Mouse (Mus musculus) limb, embryonic 12.5 days (tissue): Measurements from ENCODE around the gene Ppp3r2. TPM values are rescaled to one million over a fixed set of nuclear protein-coding genes. Genes with fewer than 3 reads are reported as not detected.

ENCODE experiments used
- ATAC-seq: fragments of 200-750 bp; cut with Nextera tagmentation; 2 replicates; pipeline ENCODE4 v1.8.0; 2017; ENCODE audit warnings: low read depth, moderate TSS enrichment; ENCODE audit not compliant: insufficient number of reproducible peaks, insufficient read depth, low FRiP score, low TSS enrichment
- H3K27ac ChIP-seq: fragments of 300-500 bp; sonication (generic); 2 replicates; pipeline ENCODE4 v1.5.1; 2016; ENCODE audit warnings: mild to moderate bottlenecking, moderate library complexity
- H3K27me3 ChIP-seq: fragments of 300-500 bp; sonication (generic); 2 replicates; pipeline ENCODE4 v1.6.1; 2016; ENCODE audit warnings: mild to moderate bottlenecking, moderate library complexity
- H3K36me3 ChIP-seq: fragments of 300-500 bp; sonication (generic); 2 replicates; pipeline ENCODE4 v1.6.1; 2016; ENCODE audit warnings: mild to moderate bottlenecking, moderate library complexity
- H3K4me1 ChIP-seq: fragments of 300-500 bp; sonication (generic); replicated peaks from 2 replicates; pipeline ENCODE4 v1.6.1; 2016
- H3K4me2 ChIP-seq: fragments of 300-500 bp; sonication (generic); 2 replicates; pipeline ENCODE4 v1.6.1; 2016; ENCODE audit warnings: mild to moderate bottlenecking, moderate library complexity
- H3K4me3 ChIP-seq: fragments of 300-500 bp; sonication (generic); replicated peaks from 2 replicates; pipeline ENCODE4 v1.5.1; 2016; ENCODE audit warnings: mild to moderate bottlenecking
- H3K9ac ChIP-seq: fragments of 300-500 bp; sonication (generic); replicated peaks from 2 replicates; pipeline ENCODE4 v1.6.1; 2016; ENCODE audit warnings: mild to moderate bottlenecking, moderate library complexity
- H3K9me3 ChIP-seq: fragments of 300-500 bp; sonication (generic); 2 replicates; pipeline ENCODE4 v1.6.1; 2016; ENCODE audit warnings: mild to moderate bottlenecking, moderate library complexity
- WGBS: fragments of 180-500 bp; shearing (Covaris S2); methylation state at CpG from one replicate; pipeline ENCODE4 v1.1.7; 2016; 5-methylcytosine and 5-hydroxymethylcytosine counted together
- polyA plus RNA-seq: library from polyadenylated mRNA; unstranded; fragments of >200 nt; fragmentation: Nextera tagmentation; extraction: Ambion mirVana; gene quantifications from 2 replicates; pipeline ENCODE4 v1.2.1, GENCODE M21; 2016

Ppp3r2 gene
- 0.11 and 0.12 TPM in 2 replicates for polyA plus RNA-seq

- no peaks in the 10 kb centered on the region for H3K36me3 ChIP-seq
- H3K4me3 ChIP-seq = no peak within 1 kb of the TSS
- H3K27me3 ChIP-seq = no peaks in the 10 kb centered on the region
- WGBS = 86% methylated on average over 13 of the region's 13 CpGs
- no peak within 1 kb of the TSS for H3K9ac ChIP-seq
- no peak within 1 kb of the TSS for H3K27ac ChIP-seq
- H3K9me3 ChIP-seq = no peaks in the 10 kb centered on the region
- no peaks in the 10 kb centered on the region for H3K4me1 ChIP-seq
- no peak for ATAC-seq
- no peak within 1 kb of the TSS for H3K4me2 ChIP-seq
Measured at GRCm38 (mm10) chr4:49681812-49682211, at the start of gene Ppp3r2. Ppp3r2 (minus strand) TSS chr4:49682024.

DNA sequence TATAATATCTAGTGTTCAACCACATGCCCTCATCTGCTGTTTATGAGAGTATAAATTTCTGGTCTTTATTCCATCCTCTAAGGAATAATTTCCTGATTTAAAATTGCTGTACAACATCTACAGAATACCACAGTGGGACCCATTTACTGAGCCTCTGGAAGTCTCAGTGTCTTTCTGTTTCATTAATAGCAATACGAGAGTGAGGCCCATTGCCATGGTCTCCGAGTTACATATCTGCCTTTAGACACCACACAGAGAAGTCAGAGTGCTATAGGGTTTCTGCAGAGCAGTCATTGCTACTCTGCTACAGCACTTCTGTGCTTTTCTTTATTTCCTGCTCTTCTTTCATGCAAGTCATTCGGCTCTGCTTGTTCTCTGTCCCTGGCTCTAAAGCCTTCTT lies 47.5 kb upstream of the Ppp3r2 start:
- H3K4me3 ChIP-seq = no peak overlapping the region
- no peaks in the 10 kb centered on the region for H3K9me3 ChIP-seq
- H3K4me1 ChIP-seq = no peaks in the 10 kb centered on the region
- 79% methylated on average over 3 of the region's 3 CpGs for WGBS
- H3K9ac ChIP-seq = no peak overlapping the region
- no peaks in the 10 kb centered on the region for H3K36me3 ChIP-seq
- H3K4me2 ChIP-seq = no peak overlapping the region
- H3K27me3 ChIP-seq = no peaks in the 10 kb centered on the region
- ATAC-seq = no peak
- no peak overlapping the region for H3K27ac ChIP-seq

GRCm38 (mm10) chr4:49723908-49724307 lies 42.1 kb upstream of the Ppp3r2 start:
- H3K36me3 ChIP-seq = no peaks in the 10 kb centered on the region
- no peaks in the 10 kb centered on the region for H3K27me3 ChIP-seq
- H3K27ac ChIP-seq = no peak overlapping the region
- WGBS = 92% methylated on average over 2 of the region's 2 CpGs
- H3K4me1 ChIP-seq = no peaks in the 10 kb centered on the region
- no peak overlapping the region for H3K4me3 ChIP-seq
- no peak overlapping the region for H3K9ac ChIP-seq
- no peak overlapping the region for H3K4me2 ChIP-seq
- no peak for ATAC-seq
- no peaks in the 10 kb centered on the region for H3K9me3 ChIP-seq

DNA sequence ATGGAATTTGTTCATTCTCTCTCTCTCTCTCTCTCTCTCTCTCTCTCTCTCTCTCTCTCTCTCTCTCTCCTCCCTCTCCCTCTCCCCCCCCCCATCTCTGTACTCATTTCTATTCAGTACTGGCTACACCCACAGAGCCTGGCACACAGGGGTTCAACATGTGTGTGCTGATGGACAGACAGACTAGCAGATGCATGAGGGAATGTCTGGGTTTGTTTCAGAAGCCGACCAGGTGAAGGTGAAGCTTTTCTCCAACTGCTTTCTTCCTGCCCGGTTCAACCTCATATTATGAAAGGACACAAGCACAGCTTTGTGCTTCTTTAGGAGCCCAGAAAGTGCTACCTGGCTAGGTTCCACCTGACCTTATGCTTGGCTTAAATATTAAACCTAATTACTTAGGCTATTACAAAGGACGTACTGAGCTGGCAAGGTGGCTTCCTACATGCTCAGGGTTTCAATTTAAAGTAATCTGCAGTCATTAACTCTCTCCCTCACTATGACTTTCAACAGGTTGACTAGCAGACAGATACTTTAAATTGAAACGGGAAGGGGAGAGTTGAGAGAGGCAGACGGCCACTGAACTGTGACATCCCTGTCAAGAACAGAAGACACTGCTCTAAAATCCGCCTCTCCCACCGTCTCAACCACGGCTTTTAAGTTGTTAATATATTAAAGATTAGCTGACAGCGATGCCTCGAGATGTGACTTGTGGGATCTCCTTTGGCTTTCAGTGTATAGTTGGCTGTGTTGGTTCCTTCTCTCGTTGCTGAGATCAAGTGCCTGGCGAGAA lies 9.8 kb upstream of the Ppp3r2 start:
- peaks cover 7% of the 10 kb centered on the region; the same call in 1 of the 2 replicates for H3K4me1 ChIP-seq
- no peaks in the 10 kb centered on the region for H3K36me3 ChIP-seq
- WGBS = 72% methylated on average over 12 of the region's 12 CpGs
- no peak for ATAC-seq
- H3K27me3 ChIP-seq = no peaks in the 10 kb centered on the region
- H3K9me3 ChIP-seq = no peaks in the 10 kb centered on the region
- no peak overlapping the region for H3K9ac ChIP-seq
- no peak overlapping the region for H3K27ac ChIP-seq
- no peak overlapping the region for H3K4me2 ChIP-seq
- H3K4me3 ChIP-seq = no peak overlapping the region

- 22% methylated on average over 9 of the region's 9 CpGs for WGBS
- peaks cover 7% of the 10 kb centered on the region; the same call in 1 of the 2 replicates for H3K4me1 ChIP-seq
- H3K27ac ChIP-seq = no peak overlapping the region
- H3K4me3 ChIP-seq = no peak overlapping the region
- no peaks in the 10 kb centered on the region for H3K9me3 ChIP-seq
- H3K27me3 ChIP-seq = no peaks in the 10 kb centered on the region
- no peak overlapping the region for H3K9ac ChIP-seq
- ATAC-seq = peak; percentile 52; the same call in 1 of the 2 replicates
- no peak overlapping the region for H3K4me2 ChIP-seq
- H3K36me3 ChIP-seq = no peaks in the 10 kb centered on the region
Measured at GRCm38 (mm10) chr4:49688594-49689288, 6.9 kb upstream of the Ppp3r2 start.

GRCm38 (mm10) chr4:49680171-49680875 lies 1.5 kb downstream of the Ppp3r2 start:
- no peak for ATAC-seq
- H3K4me1 ChIP-seq = no peaks in the 10 kb centered on the region
- 88% methylated on average over 11 of the region's 11 CpGs for WGBS

DNA sequence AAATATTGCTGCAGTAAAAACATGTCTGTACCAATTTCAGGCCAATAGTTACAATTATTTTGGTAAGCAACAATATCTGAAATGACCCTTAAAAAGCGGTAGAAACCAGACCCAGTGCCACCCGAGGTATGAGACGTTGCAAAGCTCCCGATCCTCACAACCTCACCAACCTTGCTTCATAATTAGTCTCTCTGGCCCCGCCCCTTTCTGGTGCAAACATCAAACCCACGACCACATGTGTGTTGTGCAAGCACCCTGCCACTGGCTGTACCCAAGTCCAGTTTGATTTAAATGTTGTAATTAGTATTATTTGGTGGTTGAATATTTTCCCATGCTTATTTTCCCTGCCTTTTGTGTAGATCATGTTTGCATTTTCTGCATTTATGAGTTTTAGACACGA lies 5.0 kb downstream of the Ppp3r2 start:
- Histone ChIP-seq H3K27me3 (no peaks in the 10 kb centered on the region), H3K4me3 (no peak overlapping the region), H3K9me3 (no peaks in the 10 kb centered on the region), H3K4me2 (no peak overlapping the region), H3K36me3 (no peaks in the 10 kb centered on the region), H3K4me1 (no peaks in the 10 kb centered on the region), H3K27ac (no peak overlapping the region), H3K9ac (no peak overlapping the region)
- no peak for ATAC-seq
- 74% methylated on average over 7 of the region's 7 CpGs for WGBS

More at GRCm38 (mm10) chr4:49680171-49680875, 1.5 kb downstream of the Ppp3r2 start:
- no peak overlapping the region for H3K27ac ChIP-seq
- no peaks in the 10 kb centered on the region for H3K9me3 ChIP-seq
- no peaks in the 10 kb centered on the region for H3K36me3 ChIP-seq
- H3K9ac ChIP-seq = no peak overlapping the region
- no peaks in the 10 kb centered on the region for H3K27me3 ChIP-seq
- no peak overlapping the region for H3K4me3 ChIP-seq
- no peak overlapping the region for H3K4me2 ChIP-seq

DNA sequence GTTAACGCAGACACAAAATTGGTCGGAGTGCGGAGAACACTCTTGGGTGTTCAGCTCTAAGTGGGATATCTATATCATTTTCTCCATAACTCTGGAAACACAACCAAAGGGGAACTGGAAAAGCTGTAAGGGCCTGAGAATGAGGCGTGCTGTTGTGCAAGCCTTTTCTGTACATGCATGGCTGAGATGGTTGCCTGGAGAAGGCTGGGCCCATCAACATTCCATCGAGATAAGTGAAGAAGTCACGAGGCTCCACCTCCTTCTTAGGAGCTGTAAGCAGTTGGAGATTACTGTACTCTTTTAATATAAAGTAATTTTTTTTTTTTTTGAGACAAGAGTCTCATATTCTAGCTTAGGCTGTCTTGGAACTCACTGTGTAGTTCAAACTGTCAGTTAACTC lies 5.8 kb downstream of the Ppp3r2 start:
- H3K4me2 ChIP-seq = no peak overlapping the region
- no peaks in the 10 kb centered on the region for H3K4me1 ChIP-seq
- whole genome bisulfite sequencing = 86% methylated on average over 6 of the region's 6 CpGs
- no peak overlapping the region for H3K4me3 ChIP-seq
- H3K27me3 ChIP-seq = no peaks in the 10 kb centered on the region
- no peak overlapping the region for H3K27ac ChIP-seq
- H3K9ac ChIP-seq = no peak overlapping the region
- no peak for ATAC-seq
- no peaks in the 10 kb centered on the region for H3K36me3 ChIP-seq
- no peaks in the 10 kb centered on the region for H3K9me3 ChIP-seq

DNA sequence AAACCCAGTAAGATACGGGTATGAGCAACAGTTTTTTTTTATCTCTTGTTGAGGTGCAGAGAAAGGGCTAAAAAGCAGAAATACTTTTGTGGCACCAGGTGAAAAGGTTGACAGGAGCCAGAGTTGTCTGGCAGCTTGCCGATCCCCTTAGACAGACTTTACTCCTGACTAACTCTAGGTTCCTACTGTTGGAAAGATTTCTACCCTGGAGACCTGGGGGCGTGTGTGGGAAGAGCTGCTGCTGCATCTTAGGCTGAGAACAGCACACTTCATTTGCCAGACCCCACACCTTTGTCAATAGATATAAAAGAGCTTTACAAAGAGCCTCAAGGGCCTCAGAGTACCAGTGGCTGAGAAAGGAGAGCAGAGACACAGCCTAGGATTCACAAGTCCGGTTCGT lies 17.0 kb downstream of the Ppp3r2 start:
- no peaks in the 10 kb centered on the region for H3K9me3 ChIP-seq
- no peak for ATAC-seq
- H3K36me3 ChIP-seq = peaks cover 25% of the 10 kb centered on the region
- H3K4me1 ChIP-seq = peaks cover 8% of the 10 kb centered on the region
- H3K27me3 ChIP-seq = no peaks in the 10 kb centered on the region
- H3K27ac ChIP-seq = no peak overlapping the region
- H3K4me3 ChIP-seq = no peak overlapping the region
- 90% methylated on average over 5 of the region's 5 CpGs for WGBS
- no peak overlapping the region for H3K9ac ChIP-seq
- no peak overlapping the region for H3K4me2 ChIP-seq

DNA sequence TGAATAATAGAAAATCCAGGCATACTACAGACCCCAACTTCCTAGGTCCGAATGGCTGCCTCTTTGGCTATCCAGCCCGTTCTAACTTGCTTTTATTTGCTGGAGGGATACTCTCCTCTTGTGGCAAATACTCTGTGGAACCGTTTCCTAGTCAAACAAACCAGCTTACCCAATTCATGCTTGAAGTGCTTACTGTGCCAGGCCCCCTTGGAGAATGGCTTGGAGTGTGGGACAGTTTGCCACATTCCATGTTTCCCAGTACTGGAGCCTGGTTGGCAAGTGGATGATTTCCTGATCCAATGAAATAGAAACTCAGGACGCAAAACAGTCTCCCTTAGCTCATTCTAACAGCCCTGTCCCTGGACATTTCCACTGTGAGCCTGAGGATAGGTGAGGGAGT lies 19.6 kb downstream of the Ppp3r2 start:
- 92% methylated on average over 4 of the region's 4 CpGs for WGBS
- no peaks in the 10 kb centered on the region for H3K9me3 ChIP-seq
- H3K27ac ChIP-seq = no peak overlapping the region
- H3K4me2 ChIP-seq = no peak overlapping the region
- H3K9ac ChIP-seq = no peak overlapping the region
- peaks cover 48% of the 10 kb centered on the region for H3K36me3 ChIP-seq
- H3K4me3 ChIP-seq = no peak overlapping the region
- ATAC-seq = no peak
- H3K4me1 ChIP-seq = no peaks in the 10 kb centered on the region; the same call in 1 of the 2 replicates
- H3K27me3 ChIP-seq = no peaks in the 10 kb centered on the region

DNA sequence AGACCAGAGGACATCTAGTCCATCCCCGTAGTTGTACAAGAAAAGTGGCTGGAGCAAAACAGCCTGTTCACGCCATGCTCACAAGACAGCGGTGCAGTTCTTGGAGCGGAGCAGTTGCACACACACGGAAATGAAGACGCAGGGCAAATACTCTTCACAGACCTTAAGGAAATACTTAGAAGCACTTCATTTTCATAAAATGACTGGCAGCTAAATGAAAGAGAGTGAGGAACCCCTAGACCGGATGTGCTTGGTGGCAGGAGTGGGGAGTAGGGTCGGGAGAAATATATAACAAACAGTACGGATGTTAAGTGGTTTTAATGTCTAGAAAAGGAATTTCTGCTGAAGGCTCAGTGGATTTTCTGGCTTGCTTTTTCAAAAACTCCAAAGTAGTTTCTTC lies 20.2 kb downstream of the Ppp3r2 start:
- H3K4me2 ChIP-seq = no peak overlapping the region
- H3K27ac ChIP-seq = no peak overlapping the region
- peaks cover 54% of the 10 kb centered on the region for H3K36me3 ChIP-seq
- H3K4me1 ChIP-seq = no peaks in the 10 kb centered on the region
- no peak overlapping the region for H3K4me3 ChIP-seq
- H3K9ac ChIP-seq = no peak overlapping the region
- no peaks in the 10 kb centered on the region for H3K9me3 ChIP-seq
- WGBS = 95% methylated on average over 9 of the region's 9 CpGs
- H3K27me3 ChIP-seq = no peaks in the 10 kb centered on the region
- ATAC-seq = no peak
